Mouse (Mus musculus) mature B cell (primary cell): ENCODE results near the gene Trappc12.

Experiments used
- in situ Hi-C: fragments of 300-500 bp; cut with MboI; formaldehyde crosslinking; loops from 2 replicates; pipeline ENCODE4 v1.14.3; 2019

Gene Trappc12

DNA sequence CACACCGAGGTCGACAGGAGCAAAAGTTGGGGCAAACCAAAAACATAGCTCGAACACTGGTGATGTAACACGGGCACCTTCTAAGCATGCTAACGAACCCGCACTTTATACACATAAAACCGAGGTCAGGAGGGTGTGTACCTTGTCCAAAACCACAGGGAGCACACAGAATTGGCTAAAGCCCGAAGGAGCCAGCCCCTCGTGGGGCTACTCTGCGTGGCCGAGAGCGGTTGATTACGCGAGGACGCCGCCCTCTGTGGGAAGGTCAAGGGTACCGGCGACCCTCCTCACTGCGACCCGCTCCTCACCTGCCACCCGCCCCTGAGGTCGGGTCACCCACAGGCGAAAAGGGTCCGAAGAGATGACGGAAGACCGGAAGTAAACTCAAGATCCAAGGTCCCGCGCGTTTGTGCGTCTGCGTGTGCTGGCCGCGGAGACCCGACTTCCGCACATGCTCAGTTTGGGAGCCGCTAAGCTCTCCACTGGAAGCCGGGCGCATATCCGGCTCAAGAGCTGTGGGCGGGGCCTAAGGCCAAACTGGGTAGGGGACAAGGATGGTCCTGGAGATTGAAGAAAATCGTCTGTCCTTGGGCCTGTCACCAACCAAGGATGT, at the start of gene Trappc12:
Gene Trappc12 (minus strand): TSS at position 452 of the 613 bp plus-strand sequence.
- in situ Hi-C loops: no loop called here

DNA sequence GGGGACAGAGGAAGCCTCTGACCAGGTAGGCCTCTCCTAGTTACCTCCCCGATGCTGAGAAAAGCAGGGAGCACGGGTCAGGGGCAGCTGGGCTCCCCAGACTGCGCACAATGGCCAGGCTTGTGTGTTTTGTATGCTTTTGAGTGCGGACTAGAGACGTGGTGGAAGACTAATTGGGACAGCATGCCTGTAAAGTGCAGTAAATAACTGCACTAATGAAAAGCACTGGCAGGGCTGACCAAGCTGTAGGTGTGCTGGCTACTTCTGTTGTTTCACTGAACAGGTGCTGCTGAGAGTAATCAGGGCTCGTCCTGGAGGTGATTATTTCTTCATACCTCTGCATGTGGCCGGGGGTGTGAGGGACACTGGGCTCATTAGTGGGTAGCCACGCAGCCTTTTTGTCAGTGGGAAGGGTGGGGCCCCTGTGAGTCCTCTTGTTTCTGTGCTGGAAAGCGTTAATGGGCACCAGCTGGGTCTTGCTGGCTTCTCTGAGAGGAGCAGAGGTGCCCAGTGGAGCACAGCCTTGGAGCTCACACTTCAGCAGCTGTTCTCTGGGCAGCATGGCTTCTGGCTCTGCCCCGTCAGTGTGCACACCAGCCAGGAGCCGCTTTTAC, 49.6 kb upstream of the Trappc12 start:
- in situ Hi-C loops: no loop called here

DNA sequence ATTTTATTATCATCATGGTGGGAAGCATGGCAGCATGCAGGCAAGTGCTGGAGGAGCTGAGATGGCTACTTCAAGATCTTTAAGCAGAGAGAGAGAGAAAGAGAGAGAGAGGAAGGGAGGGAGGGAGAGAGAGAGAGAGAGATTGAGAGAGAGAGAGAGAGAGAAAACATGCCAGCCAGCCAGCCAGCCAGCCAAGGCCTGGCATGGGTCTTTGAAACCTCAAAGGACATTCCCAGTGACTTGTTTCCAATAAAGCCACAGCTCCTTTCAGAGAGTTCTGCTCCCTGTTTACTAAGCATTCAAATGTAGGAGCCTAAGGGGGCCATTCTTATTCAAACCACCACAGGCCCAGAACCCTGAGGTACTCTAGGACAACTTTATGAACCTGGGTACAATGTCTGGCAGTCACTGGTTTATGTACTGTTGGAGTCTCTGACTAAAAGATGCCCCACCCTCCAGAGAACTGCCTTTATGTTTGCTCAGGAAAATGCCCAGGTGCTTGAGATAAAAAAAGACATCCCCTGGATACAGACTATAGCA, 46.7 kb upstream of the Trappc12 start:
- in situ Hi-C loops: no loop called here

DNA sequence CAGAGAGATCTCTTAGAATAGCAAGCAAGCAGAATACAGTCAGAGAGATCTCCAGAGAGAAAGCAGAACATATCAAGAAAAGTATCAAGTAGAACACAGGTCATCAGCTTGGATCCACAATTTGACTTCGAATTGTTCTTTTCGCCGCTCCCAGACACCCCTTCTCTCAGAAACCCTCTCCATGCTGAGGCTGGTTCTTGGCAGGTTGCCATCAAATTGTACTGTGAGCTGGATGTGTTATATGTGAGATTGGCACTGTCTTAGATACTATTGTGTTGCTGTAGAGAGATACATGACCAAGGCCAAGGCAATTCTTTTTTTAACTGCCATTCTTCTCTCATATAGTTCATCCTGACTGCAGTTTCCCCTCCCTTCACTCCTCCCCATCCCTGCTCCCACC, 44.8 kb upstream of the Trappc12 start:
- in situ Hi-C loops: no loop called here

DNA sequence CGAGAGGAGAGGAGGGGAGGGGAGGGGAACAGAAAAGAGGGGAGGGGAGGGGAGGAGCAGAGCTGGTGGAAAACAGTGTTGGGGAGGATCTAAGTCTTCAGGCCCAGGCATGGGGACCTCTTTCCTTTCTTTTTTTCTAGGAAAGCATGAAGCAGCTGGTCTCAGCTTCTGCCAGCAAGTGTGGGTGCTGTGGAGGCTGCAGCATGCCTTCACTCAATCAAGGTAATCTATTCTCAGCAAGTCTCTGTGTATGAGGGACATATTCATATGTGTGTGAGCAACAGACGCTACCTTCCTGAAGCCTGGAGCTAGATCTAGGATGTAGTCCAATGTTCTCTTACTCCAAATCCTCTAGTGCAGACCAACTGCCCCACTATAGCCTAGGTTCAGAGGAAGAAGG, 43.4 kb upstream of the Trappc12 start:
- in situ Hi-C loops: no loop called here

DNA sequence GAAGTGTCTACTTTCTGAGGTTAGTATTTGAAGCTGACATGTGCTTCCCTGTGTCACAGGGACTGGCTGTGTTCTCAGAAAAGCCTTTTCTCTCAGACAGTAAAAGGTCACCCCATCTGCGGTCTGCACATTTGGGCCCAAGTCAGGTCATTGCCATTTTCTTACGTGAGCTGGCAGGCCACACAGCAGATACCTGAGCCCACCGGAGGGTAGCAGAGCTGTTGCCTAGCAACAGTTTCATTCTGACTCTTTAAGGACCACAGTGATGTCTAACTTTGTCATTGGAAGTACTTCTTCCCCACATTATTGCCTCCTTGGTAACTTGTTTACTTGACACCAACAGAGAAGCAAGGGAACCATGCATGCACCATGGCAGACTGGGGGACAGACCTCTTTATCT, 42.3 kb upstream of the Trappc12 start:
- in situ Hi-C loops: no loop called here

DNA sequence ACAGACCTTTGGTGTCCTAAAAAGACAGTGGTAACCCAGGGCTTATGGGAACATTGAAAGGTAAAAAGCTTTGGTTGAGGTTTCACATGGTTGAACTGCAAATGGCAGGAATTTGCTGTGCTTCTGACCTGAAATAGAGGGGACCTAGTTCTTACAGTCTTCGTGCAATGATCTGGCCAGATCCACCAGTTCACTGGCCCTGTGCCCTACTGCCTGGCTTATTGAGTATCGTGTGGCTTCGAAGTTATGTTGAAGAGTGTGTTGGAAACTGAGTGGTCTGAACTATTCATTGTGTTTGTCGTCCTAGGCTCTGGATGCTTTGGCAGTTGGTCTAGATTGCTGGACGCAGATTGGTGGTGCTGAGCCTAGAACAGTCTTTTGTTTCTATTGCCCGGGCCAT, 36.0 kb upstream of the Trappc12 start:
- in situ Hi-C loops: no loop called here

DNA sequence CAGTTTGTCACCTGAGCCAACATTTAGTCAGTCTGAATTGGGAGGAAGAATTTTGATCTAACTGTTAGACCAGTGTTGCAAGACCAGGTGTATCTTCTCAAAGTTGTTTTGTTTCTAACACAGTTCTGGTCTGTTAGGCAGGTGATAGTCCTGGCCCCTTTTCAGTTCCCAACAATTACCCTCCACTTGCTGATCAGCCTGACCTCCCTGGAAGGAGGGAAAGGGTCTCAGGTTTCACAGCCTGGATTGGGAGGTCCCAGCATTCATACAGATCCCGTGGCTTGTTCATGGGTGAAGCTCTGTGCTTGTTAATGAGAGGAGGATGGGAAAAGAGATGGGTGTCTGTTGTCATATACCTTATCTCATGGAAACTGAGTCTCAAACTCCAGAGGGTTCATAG, 35.0 kb upstream of the Trappc12 start:
- in situ Hi-C loops: no loop called here

DNA sequence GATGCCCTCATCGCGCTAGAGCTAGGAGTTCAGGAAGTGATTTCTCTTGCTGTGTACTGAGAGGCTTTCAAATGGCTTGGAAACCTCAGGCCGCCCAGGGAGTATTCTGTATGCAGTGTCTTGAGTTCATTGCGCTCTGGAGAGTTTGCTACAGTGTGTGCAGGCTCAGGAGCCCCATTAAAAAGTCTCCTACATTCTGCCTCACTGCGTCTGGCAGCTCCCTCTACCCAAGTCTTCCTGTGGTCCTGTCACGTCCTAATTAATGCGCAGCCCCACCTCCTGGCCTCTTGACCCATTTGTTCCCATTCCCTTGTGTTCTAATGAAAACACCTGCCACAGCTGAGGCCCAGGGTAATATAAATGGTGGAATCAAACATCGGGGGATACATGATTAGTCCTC, 34.6 kb upstream of the Trappc12 start:
- in situ Hi-C loops: no loop called here

DNA sequence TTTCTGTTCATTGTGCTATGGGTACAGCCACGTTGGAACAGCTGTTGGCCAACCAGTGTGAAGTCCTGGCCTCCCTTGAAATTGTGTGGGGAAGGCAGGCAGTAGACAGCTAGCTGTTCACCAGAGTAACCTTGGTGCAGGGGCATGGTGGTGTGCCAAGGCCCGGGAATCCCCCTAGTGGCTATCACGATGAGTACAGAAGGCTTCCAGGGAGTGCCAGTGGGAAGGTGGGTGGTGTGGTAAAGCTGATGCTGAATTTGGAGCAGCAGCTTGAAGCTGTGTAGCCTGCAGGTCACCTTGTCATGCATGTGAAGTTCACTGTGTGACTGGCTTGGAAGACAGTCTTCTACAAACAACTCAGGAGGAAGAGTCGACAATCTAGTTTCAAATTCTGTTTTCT, 34.1 kb upstream of the Trappc12 start:
- in situ Hi-C loops: no loop called here

DNA sequence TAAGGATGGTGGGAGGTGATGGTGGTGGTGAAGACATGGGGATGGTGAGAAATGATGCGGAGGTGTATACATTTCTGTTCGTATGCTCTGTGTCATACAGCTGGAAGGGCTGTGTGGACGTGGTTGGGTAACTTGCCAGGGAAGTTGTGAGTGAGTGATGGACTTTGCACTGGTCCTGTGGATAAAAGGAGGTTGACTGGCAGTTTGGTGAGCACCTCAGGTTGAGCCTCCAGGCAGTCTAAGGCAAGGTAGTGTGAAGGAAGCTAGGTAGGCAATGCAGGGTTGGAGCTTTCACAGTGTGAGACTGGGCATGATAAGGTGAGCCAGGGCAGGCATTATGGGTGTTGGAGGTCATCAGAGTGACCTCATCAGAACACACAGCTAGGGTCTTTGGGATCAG, 32.4 kb upstream of the Trappc12 start:
- in situ Hi-C loops: no loop called here

DNA sequence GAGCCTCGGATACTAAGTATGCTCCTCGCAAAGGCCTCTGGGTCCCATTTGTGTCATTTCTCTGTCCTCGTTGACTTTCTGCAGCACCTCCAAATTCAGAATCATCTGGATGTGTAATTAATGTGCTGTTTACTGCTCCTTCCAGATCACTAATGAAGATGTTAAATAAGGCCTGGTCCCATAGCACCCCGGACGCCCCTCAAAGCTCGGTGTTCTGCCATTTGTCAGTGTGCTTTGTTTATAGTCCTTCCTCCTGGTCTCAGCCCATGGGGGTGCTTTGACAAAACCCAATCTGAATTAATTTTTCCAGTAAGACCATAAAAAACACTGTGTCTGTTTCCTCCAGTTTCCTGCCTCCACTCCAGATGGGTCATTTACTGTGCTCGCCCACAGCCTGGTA, 29.9 kb upstream of the Trappc12 start:
- in situ Hi-C loops: no loop called here

DNA sequence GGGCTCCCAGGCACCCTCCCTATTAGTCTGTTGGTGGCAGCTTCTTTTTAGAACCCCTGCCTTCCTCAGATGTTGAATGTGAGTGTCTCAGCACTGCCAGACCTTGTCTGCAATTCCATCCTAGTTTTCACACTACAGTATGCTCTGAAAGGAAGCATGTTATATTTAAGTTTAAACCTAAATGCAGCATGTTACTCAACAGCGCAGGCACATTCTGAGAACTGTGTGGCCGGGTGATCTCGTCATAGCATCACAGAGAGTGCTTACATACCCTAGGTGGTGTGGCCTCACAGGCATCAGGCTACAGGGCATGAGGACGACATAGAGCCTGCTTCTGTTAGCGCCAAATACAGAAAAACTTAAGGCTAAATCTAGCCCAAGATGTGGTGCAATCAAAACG, 25.4 kb upstream of the Trappc12 start:
- in situ Hi-C loops: no loop called here

DNA sequence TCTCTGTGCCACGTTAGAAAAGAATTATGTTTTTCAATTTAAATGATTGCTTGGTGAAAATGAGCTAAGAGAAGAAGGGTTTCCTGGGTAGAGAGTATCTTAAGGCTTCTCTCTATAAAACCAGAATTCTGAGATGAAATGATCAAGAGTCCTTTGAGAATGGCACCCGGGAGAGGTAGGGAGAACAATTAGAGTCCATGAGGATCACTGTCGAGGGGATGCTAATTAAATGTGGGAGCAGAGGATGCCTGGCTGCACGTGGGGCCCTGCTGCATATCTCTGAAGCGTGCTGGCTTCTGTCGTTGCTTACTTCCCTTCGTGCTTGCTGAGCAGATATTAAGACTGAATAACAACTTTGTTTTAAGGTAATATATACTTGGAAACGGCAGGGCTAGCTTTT, 24.8 kb upstream of the Trappc12 start:
- in situ Hi-C loops: no loop called here

DNA sequence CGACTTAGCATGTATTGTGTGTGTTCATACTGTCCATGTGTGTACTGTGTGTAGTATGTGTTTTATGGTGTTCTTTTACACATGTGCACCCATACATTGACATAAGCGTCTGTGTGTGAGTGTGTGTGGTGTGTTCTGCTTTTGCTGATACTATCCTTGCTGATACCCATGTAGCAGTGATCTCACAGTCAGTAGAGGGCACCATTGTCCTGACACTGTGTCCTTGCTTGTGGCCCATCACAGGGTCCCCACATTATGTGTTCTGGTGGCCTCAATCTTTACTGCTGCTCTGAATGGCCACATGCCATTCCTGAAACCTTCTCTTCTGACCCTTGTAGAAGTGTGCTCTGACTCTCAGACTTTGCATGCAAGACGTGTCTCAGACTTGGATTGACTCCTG, 23.5 kb upstream of the Trappc12 start:
- in situ Hi-C loops: no loop called here

DNA sequence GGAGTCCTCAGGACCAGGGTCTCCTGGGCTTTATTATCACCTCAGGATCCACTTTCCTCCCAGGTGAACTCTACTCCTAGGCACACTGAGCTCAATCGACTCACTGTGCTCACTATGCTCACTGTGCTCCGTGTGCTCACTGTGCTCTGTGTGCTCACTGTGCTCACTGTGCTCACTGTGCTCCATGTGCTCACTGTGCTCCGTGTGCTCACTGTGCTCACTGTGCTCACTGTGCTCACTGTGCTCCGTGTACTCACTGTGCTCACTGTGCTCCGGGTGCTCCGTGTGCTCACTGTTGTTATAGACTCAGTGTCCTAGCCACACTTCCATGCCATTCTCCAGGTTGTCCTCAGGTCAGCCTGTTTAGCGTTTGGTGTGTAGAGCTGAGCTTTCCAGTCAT, 19.7 kb upstream of the Trappc12 start:
- in situ Hi-C loops: no loop called here

DNA sequence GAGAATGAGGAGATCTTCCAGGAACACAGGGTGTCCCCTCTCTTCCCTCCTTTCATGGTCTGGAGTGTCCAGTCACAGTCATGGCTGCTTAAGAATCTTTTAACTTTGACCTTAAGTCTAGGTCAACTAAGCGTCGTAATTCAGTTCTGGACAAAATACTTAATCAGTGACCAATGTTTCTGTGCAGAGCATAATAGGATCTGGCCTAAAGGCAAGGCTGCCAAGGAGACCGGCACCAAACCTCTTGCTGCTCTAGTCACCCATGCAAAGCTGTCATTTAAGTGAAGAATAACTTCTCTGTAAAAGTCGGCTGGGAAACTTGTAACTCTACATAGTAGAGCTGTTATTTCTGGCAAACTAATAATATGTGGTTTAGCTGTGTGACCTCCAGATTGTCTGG, 5.7 kb upstream of the Trappc12 start:
- in situ Hi-C loops: no loop called here

DNA sequence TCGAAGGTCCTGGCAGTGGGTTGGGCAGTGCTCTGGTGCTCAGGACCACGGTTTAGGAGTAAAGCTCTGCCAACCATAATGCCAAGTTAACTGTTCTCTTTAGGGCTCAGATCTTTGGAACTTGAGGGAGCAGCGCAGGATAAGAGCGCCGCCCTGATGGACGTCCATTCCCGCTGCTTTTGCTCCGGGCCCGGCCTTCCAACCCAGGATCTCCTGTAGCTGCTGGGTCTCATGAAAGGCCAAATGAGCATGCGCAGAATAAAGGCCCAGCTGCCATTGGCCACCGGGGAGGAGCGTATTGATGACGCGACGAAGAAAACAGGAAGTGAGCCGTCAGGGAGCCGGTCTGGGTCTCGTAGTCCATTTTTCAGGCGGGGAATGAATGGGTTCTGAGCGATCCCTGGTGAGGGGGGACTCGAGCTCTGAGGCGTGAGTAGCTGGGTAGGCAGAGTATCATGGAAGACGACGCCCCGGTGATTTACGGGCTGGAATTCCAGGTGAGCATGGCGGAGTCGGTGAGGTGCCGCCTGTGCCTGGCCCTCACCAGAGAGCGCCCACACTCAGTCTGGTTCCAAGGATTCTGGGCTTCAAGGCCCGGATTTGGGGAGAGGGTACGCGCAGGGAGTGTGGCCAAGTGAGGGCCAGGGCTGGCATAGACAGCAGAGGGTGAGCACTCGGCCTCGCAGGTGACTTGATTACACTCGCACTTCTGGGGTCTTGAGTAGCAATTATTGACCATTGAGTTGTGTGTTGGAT, 1.4 kb upstream of the Trappc12 start, which contains the start of gene Eipr1:
Gene Eipr1 (plus strand): TSS at position 296 of the 756 bp plus-strand sequence.
- in situ Hi-C loops: no loop called here

DNA sequence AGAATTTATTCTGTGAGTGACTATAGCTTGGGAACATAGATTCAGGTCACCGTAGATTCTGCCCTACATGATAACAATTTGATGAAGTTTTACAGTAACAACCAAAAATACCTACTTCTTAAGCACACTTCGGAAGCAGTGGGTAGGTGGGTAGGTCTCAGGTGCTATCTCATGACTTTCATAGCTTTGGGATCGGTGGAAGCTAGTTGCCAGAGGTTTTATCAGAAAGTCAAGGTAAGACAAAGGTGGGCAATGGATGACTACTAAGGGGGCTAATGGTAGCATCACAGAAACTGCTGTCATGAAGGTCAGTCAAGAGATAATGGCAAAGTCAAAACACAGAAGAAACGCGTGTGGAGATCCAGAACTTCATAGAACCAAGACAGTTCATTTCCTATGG, 604 bp upstream of the Trappc12 start:
- in situ Hi-C loops: no loop called here

DNA sequence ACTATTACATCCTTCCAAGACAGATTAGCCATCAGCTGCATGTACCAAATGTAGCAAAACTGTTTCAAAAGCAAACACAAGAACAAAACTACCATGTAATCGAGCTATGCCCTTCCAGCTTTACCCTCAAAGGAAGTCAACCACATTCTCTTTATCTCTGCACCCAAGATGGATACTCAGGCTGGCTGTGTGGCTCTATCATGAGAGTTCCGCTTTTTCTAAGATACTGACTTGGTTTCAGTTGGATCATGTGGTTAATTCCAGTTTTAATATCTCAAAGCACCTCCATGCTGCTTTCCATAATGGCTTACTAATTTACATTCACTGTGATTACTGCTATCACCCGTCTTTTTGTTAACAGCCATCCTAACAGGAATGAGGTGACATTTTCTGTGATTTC, 6.9 kb downstream of the Trappc12 start:
- in situ Hi-C loops: no loop called here

DNA sequence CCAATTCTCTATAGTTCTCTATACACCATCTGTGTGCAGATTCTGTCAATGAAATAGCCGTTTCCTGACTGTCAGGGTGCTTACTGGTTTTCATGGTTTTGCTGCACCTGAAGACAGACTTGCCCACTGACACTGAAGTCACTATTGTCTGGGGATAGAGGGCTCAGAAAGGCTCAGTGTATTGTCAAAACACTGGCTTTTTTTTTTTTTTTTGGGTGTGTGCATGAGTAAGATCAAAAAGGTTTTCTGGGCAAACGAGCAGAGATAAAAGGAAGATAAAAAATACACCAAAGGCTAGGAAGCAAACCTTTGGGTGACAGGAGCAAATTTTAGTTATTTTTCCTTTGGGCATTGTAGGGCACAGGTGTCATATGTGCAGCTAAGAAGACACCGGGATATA, 15.0 kb downstream of the Trappc12 start:
- in situ Hi-C loops: no loop called here

DNA sequence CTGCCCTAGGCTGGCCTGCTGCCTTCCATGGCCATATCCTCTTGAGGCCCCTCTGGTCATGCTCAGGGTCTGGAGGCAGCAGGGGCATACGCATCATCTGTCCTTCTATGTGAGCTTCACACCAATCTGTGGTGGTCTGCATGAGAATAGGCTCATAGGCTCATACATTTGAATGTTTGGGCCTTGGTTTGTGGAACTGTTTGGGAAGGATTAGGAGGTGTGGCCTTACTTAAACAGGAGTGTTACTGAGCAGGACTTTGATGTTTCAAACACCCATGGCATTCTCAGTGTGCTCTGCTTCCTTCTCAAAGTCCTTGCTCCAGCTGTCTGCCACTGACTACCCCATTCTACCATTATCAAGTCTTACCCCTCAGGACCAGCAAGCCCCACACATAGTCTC, 16.0 kb downstream of the Trappc12 start:
- in situ Hi-C loops: no loop called here
